Mouse (Mus musculus) spleen, postnatal 10 days (tissue): Measurements from ENCODE around the gene Itga2.

ENCODE experiments used
- DNase-seq, 2 experiments: peaks; one replicate each; pipeline ENCODE4 v3.0.0; 2021 to 2022; ENCODE audit warnings: low spot score in 2 of 2

Gene Itga2

GRCm38 (mm10) chr13:114878667-114879066, 53.2 kb downstream of the Itga2 start:
- DNase-seq, result no peak

DNA sequence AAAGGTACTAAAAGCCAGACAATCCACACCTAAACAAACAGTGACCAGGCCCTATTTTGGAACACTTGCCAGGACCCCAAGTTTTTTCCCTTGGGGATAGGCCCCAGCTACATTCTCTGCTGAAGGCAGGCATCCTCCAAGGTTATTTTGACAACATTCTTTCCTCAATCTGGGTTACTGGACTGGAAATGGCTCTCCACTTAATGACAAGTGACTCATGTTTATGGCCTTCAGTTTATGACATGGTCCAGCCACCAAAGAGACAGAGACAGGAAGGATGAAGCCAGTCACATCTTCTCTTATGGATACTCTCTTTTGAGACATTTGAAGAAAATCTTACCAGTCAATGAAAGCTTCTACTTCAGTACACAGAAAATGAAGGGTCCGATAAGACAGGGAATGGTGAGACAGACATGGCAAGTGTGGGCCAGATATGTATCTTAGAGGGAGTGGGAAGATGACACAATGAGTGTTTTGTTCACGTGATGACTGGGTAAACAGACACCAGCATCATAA, 55.8 kb downstream of the Itga2 start:
- DNase-seq, result no peak

DNA sequence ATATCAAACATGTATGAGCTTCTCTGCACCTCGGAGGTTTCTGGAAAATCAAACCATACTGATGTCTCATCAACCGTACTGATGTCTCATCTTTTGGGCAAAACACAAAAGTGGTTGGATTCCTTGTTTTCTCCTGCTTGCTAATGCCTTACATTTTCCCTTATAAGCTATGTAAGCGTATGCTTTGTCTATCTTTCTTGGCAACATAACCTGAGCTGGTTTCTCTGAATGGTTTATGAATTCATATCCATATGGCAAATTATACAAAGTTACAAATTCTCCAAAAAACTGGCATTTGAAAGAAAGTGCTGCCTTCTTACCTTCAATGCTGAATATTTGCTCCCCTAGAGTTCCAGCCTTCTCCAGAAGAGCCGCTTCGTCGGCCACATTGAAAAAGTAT, 57.2 kb downstream of the Itga2 start:
- no peak for DNase-seq

DNA sequence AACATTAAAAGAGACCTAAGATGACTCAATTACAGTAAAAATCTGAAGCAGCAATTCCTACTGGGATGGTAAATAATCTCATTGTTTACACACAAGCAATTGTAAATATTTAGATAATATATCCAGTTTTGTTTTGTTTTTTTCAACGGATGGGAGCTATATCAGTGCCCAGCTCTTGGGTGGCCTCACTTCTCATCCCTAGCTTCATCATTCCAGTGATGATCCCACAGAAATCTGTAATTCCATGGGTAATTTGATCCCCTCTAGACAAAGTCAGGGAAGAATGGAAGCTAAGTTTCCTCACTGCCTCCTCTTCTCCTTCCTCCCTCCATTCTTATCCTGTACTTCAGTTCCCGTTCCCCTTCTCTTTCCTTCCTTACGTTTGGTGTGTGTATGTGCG, 74.4 kb downstream of the Itga2 start:
- DNase-seq, result no peak

DNA sequence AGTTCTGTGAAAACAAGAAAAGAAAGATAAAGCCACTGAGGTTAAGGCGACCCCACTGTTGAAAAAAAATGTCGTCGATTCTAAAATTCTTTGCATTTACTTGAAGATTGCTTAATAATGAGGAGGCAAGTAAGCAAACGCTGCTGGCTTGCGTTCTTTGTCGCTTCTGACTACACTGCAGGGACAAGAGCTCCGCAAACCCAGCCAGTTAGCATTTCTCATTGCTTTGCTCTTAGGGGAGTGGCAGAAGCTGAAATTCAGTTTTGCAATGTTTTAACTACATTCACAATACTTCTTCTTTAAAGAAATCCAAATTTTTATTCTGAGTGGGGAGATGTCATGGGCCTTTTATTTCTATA, 75.7 kb downstream of the Itga2 start:
- no peak for DNase-seq

- DNase-seq, result no peak
Measured at GRCm38 (mm10) chr13:114855573-114856268, 76.2 kb downstream of the Itga2 start.

GRCm38 (mm10) chr13:114854428-114854827, 77.5 kb downstream of the Itga2 start:
- DNase-seq, result no peak

GRCm38 (mm10) chr13:114854023-114854422, 77.9 kb downstream of the Itga2 start:
- no peak for DNase-seq

DNA sequence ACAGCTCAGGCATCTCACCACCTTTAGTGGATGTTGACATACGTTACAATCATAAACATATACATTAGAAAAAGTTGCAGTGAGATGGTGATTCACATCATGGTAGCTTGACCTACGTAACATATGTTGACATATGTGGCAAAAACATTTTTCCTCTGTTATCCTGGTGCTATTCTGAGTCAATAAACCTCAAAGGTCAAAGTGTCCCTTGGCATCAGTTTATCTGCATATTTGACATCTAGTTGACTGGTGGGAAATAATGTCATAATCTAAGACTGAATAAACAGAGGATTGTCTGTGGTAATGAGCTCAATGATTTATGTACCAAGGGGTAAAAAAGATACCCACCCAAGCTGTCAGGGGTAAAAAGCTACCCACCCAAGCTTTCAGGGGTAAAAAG, 78.7 kb downstream of the Itga2 start:
- DNase-seq, result no peak

DNA sequence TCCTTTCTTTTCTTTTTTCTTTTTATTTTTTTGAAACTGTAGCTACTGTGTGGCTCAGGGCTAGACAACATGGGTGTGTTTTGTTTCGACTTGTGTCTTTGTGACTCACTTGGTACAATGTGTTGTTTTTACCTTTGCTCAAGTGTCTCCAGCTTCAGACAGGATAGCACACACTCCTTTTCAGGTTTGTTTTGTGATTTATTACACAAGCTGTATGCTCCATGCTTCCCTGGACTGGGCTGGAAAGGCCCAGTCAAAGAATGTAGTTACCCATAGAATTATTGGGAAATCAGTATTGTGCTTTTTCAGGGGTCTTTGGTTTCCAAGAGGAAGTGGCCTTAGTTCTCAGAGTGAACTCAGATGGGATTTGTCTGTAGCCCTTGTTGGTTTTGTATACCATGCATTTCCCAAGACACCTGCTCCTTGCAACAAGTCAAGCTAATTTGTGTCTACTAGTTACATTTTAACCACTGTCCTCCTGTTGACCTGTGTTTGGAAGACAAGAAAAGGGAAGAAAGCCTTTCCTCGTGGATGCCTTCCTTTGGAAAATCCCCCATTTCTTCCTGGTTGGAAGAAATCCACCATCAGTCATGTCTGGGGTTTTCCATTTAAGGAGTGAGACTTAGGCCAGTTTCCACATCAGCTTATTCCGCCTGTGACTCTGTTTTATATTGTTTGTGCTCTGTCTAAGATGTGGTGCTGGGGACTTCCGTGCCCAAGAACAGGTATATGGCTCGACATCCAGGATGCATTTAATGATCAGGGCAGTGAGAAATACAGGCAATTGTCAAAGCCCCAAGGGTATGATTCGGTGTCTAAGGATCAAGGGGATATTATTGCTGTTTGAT, 79.4 kb downstream of the Itga2 start:
- no peak for DNase-seq

DNA sequence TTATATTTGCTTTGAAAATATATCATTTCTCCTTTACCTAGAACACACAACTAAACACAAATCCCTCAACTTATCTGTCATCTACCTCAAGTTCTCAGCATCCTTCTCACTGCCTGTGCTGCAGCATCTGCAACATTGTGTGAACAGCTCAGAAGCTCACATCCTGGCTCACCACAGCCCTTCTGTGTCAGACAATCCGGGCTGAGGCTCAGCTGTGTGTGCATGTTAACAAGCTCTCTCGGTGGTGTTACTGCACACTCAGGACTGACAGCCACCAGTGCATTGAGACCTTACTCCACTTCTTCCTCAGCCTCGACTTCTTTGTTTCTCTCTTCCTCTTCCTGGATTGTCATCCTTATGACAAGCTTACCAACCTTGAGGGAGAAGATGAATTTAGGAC, 83.0 kb downstream of the Itga2 start:
- DNase-seq, result no peak

GRCm38 (mm10) chr13:114845804-114846203, 86.1 kb downstream of the Itga2 start:
- peak in 1 of 2 experiments; percentile 28 for DNase-seq

DNA sequence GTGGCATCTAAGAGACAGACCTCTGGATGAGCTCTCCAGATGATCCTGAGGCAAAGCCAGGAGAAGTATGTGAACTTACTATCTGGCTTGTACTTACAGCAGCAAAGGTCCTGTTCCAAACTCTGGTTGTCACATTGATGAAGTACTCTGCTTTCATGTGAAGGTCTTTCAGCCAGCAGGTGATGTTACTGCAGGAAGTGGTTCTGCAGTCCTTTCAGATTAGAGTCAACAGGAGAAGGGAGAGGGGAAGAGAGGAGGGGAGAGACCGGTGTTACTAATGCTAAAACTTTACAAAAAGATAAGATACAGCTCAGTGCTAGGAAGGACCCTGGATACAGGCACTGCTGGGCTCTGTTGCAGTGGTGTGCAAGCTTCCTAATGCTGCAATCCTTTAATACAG, 88.6 kb downstream of the Itga2 start:
- no peak for DNase-seq

DNA sequence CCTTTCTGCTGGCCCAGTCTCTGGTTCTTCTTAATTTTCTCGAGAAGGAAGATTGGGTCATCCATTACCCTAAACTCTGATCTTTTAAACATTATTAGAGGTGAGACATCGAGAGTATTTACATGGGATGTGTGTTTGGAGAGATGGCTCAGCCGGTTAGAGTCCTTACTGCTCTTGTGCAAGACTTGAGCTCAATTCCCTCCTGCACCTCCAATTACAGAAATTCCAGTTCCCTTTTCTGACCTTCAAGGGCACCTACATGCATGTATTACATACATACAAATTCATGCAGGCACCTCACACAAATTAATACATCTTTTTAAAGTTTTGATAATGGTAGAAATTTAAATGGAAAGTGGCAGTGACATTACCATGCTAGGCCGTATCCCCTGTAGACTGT, 91.4 kb downstream of the Itga2 start:
- no peak for DNase-seq

DNA sequence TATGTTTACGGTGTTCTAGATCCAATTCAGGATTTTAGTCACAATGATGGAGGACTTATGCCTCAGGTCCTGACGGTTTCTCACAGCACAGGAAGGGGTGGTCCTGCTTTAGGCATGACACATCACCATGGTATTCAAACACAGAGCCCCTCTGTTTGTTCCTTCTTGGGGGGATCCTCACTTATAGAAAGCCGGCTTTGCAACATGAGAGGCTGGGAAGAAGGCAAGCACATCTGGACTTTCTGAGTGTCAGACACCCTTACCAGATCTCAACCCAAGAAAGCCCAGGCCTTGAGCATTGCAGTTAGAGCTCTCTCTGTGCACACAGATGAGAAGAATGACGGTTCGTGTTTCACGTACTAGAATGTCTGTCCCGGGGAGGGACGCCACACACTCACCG, 92.8 kb downstream of the Itga2 start:
- DNase-seq, result no peak

DNA sequence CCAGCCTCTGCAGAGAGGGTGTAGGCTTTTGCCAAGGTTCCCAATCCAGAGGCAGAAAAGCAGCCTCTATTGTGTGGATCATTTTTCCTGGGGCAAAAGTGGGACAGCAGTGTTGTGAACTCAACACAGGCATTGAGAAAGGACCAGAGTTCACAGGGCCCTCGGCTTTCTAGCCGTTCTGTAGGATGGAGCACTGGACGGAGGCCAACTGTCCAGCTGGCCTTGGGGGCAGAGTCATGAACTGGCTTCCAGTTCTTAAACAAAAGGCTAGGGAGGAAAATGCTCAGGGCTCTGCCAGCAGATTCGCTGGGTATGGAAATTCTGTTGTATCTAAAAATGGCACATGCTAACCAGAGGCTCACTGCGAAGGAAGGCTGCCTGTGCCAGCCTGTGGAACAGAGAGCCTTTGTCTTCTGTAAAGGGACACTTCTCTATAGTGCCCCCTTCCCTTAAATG, 93.3 kb downstream of the Itga2 start:
- DNase-seq, result peak in 1 of 2 experiments; percentile 39

DNA sequence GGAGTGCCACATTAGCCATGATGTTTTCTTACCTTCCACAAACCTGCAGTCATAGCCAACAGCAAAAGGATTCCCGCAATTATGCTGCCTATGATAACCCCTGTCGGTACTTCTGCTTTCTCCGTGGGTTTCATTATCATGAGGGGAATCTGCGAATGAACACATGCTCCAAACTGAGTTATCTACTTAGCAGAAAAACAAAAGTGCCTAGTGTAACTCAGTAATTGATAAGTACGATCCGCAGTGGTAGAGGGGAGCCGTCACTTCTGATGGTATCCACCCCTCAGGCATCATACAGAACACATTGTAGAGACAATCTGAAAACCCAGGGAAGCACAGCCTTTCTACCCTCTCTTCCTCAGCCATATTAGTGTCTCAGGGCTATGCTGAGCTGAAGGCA, 94.8 kb downstream of the Itga2 start:
- no peak for DNase-seq

DNA sequence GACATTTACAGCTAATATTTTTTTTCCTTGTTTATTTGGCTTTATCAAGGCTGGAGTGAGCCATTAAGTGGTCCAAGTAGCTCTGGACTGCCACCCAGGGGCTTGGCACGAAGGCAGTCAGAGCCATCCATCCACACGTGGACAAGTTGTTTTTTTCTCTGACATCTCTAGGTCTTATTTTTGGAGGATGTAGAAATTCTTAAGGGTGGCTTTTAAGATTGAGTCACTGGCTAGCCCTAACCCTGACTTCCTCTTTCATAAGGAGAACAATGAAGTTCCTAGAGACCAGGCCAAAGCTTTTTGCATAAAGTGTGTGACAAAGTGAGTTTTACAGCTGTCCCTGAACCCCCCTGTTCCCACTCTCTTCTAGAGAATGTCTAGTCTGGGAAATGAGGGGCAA, 97.3 kb downstream of the Itga2 start:
- no peak for DNase-seq

DNA sequence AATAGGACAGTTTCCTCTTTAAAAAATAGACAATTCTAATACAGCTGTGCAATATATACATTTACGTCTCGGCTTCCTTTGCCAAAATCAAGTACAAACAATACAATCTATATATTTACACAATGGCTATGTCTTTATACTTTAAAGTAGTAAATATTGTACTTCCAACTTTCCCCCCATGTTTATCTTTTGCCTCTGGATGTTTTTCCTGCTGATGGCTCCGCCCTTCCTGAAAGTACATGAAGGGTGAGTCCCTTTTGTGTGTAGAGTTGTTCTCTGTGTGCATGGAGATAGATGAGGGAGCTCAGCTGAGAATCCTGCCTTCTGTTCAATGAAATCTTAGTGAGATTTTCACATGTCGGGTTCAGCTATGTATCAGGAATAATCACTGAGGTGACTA, 98.5 kb downstream of the Itga2 start:
- DNase-seq, result no peak

GRCm38 (mm10) chr13:114832761-114833160, 99.1 kb downstream of the Itga2 start:
- DNase-seq, result no peak

DNA sequence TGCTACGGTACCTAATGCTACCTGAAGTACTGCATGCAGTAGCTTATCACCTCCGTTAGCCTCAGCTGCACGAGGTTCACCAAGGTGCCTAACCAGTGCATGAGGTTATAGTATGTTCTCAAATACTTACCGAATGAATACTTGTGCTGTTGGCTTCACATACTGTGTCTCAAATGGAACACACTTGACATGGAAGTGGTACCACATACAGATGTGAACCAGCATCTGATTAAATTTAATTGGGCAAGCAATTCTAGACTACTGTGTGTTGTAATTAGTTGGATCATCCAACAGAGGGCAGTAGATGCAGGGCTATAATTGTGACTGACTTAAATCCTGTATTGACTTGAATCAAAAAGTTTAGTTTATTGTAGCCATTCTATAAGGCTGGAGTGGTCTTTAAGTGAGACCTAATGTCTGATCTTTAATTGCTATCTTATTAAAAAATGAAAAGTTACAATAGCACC, 100.5 kb downstream of the Itga2 start:
- DNase-seq, result no peak

DNA sequence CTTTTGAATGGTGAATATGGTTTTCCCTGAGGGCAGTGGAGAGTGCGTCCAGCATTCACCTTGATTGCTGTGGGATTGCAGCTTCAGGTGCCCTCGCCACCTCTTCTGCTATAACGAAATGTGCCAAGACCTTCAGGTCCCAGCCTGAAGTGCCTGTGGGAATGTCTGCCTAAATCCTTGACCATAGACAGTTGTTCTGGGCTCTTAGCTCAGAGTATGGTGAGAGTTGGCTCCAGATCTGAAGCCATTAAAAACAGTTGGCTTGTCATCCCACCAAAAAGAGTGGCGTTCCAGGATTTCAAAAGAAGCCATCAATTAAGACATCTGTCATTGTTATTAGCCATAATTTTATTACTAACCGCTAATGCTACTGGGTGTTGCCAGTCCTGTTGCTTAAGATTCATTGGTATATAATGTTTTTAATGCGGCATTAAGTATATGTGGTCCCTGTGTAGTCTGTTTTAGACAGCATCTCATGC, 106.5 kb downstream of the Itga2 start:
- no peak for DNase-seq

DNA sequence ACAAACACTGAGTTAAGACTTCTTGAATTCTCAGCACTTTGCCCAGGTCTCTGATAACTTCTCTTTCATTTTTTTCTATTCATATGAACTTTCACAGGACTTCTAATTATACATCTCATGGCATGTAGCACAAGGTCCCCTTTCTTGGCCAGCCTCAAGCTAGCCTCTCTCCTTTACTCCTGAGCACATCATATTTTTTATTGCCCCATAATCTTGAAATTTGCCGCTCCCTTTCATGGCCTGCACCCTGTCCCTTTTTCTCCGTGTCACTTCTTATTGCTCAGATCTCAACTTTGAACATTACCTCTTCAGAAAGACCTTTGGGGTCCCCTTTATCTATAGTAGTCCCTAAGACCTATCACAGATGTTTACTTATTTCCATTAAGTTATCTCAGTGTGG, 109.0 kb downstream of the Itga2 start:
- DNase-seq, result no peak
